Mouse (Mus musculus) stomach, embryonic 14.5 days (tissue): ENCODE data around the gene Ppan. TPM values are rescaled to one million over a fixed set of nuclear protein-coding genes. Genes with fewer than 3 reads are reported as not detected.
A peak's percentile ranks its signal among the peaks of the same experiment; 100 is the strongest.

Experiments used
- ATAC-seq: fragments of 200-750 bp; cut with Nextera tagmentation; 2 replicates; pipeline ENCODE4 v1.8.0; 2017; ENCODE audit warnings: low read depth, moderate TSS enrichment; ENCODE audit not compliant: insufficient number of reproducible peaks, insufficient read depth, low FRiP score
- H3K27ac ChIP-seq: fragments of 300-500 bp; sonication (generic); 2 replicates; pipeline ENCODE4 v1.5.1; 2014; ENCODE audit warnings: mild to moderate bottlenecking, low read length, moderate library complexity, mixed read lengths
- H3K27me3 ChIP-seq: fragments of 300-500 bp; sonication (generic); 2 replicates; pipeline ENCODE4 v1.6.1; 2014; ENCODE audit warnings: low read length, control low read depth, mixed read lengths; ENCODE audit not compliant: control insufficient read depth, insufficient read depth
- H3K36me3 ChIP-seq: fragments of 300-500 bp; sonication (generic); 2 replicates; pipeline ENCODE4 v1.6.1; 2014; ENCODE audit warnings: mild to moderate bottlenecking, control low read depth, low read length, moderate library complexity, mixed read lengths; ENCODE audit not compliant: control insufficient read depth, insufficient read depth
- H3K4me1 ChIP-seq: fragments of 300-500 bp; sonication (generic); 2 replicates; pipeline ENCODE4 v1.6.1; 2014; ENCODE audit warnings: low read length, control low read depth, mixed read lengths; ENCODE audit not compliant: control insufficient read depth, insufficient read depth
- H3K4me2 ChIP-seq: fragments of 300-500 bp; sonication (generic); replicated peaks from 2 replicates; pipeline ENCODE4 v1.6.1; 2014; ENCODE audit warnings: low read depth, low read length, control low read depth
- H3K4me3 ChIP-seq: fragments of 300-500 bp; sonication (generic); 2 replicates; pipeline ENCODE4 v1.5.1; 2014; ENCODE audit warnings: low read depth, low read length, control low read depth
- H3K9ac ChIP-seq: fragments of 300-500 bp; sonication (generic); replicated peaks from 2 replicates; pipeline ENCODE4 v1.6.1; 2014; ENCODE audit warnings: low read depth, mild to moderate bottlenecking, control low read depth, low read length, moderate library complexity, mixed read lengths
- H3K9me3 ChIP-seq: fragments of 300-500 bp; sonication (generic); 2 replicates; pipeline ENCODE4 v1.6.1; 2016; ENCODE audit warnings: low read depth, low read length, control low read depth; ENCODE audit not compliant: control insufficient read depth
- WGBS: fragments of 180-500 bp; shearing (Covaris S2); extraction: QIAGEN DNeasy Blood & Tissue Kit; methylation state at CpG from one replicate; pipeline ENCODE4 v1.1.7; 2014; 5-methylcytosine and 5-hydroxymethylcytosine counted together
- polyA plus RNA-seq: library from polyadenylated mRNA; unstranded; fragments of >200 nt; fragmentation: Nextera tagmentation; extraction: Ambion mirVana; gene quantifications from 2 replicates; pipeline ENCODE4 v1.2.1, GENCODE M21; 2014

Gene Ppan
- polyA plus RNA-seq, 1 experiment from 2014 or later, result 74.6 TPM

- 96% methylated on average over 9 of the region's 9 CpGs for WGBS
- Histone ChIP-seq H3K4me1 (peaks cover 6% of the 10 kb centered on the region; the same call in 1 of the 2 replicates), H3K27ac (no peak overlapping the region), H3K4me2 (no peak overlapping the region), H3K9me3 (no peaks in the 10 kb centered on the region), H3K36me3 (peaks cover 59% of the 10 kb centered on the region), H3K9ac (no peak overlapping the region), H3K4me3 (no peak overlapping the region), H3K27me3 (no peaks in the 10 kb centered on the region)
- ATAC-seq, result no peak
Measured at GRCm38 (mm10) chr9:20895382-20895781, 7.4 kb downstream of the Ppan start.

GRCm38 (mm10) chr9:20897736-20898510 lies 9.9 kb downstream of the Ppan start:
- 4% methylated on average over 36 of the region's 39 CpGs for WGBS
- peak overlapping the region; percentile 81 for H3K9ac ChIP-seq
- H3K4me3 ChIP-seq, result peak overlapping the region; percentile 82
- peaks cover 6% of the 10 kb centered on the region; the same call in 1 of the 2 replicates for H3K4me1 ChIP-seq
- H3K27ac ChIP-seq, result no peak overlapping the region
- H3K9me3 ChIP-seq, result no peaks in the 10 kb centered on the region
- peaks cover 34% of the 10 kb centered on the region for H3K36me3 ChIP-seq
- ATAC-seq, result peak; percentile 60
- peak overlapping the region; percentile 92 for H3K4me2 ChIP-seq
- no peaks in the 10 kb centered on the region for H3K27me3 ChIP-seq

GRCm38 (mm10) chr9:20898511-20899073 lies 10.6 kb downstream of the Ppan start, which contains the start of gene Eif3g:
Gene Eif3g (minus strand): TSS chr9:20898623.
- no peak within 1 kb of the TSS for H3K27ac ChIP-seq
- 5% methylated on average over 34 of the region's 34 CpGs for WGBS

GRCm38 (mm10) chr9:20901466-20902173 lies 13.6 kb downstream of the Ppan start:
- Histone ChIP-seq H3K27me3 (no peaks in the 10 kb centered on the region), H3K4me2 (no peak overlapping the region), H3K9ac (no peak overlapping the region), H3K9me3 (no peaks in the 10 kb centered on the region), H3K4me3 (no peak overlapping the region), H3K27ac (no peak overlapping the region), H3K36me3 (peaks cover 16% of the 10 kb centered on the region; the same call in 1 of the 2 replicates), H3K4me1 (peaks cover 6% of the 10 kb centered on the region; the same call in 1 of the 2 replicates)
- no peak for ATAC-seq
- WGBS, result 15% methylated on average over 13 of the region's 13 CpGs

More at GRCm38 (mm10) chr9:20898511-20899073, 10.6 kb downstream of the Ppan start, which contains the start of gene Eif3g:
- no peaks in the 10 kb centered on the region for H3K27me3 ChIP-seq
- peaks cover 30% of the 10 kb centered on the region for H3K36me3 ChIP-seq
- peak; percentile 85 for ATAC-seq
- peaks cover 6% of the 10 kb centered on the region; the same call in 1 of the 2 replicates for H3K4me1 ChIP-seq
- peak within 1 kb of the TSS; percentile 92 for H3K4me2 ChIP-seq
- H3K9me3 ChIP-seq, result no peaks in the 10 kb centered on the region
- H3K9ac ChIP-seq, result peak within 1 kb of the TSS; percentile 81
- H3K4me3 ChIP-seq, result peak within 1 kb of the TSS; percentile 82

- H3K9me3 ChIP-seq, result no peaks in the 10 kb centered on the region
- 24% methylated on average over 6 of the region's 6 CpGs for WGBS
- no peak for ATAC-seq
- peaks cover 17% of the 10 kb centered on the region; the same call in 1 of the 2 replicates for H3K36me3 ChIP-seq
- no peak overlapping the region for H3K27ac ChIP-seq
- no peaks in the 10 kb centered on the region for H3K27me3 ChIP-seq
- H3K9ac ChIP-seq, result no peak overlapping the region
- no peak overlapping the region for H3K4me2 ChIP-seq
- H3K4me1 ChIP-seq, result peaks cover 6% of the 10 kb centered on the region; the same call in 1 of the 2 replicates
- H3K4me3 ChIP-seq, result no peak overlapping the region
Measured at GRCm38 (mm10) chr9:20902174-20902491, 14.2 kb downstream of the Ppan start.

- ATAC-seq, result no peak
- Histone ChIP-seq H3K27ac (no peak overlapping the region), H3K9ac (no peak overlapping the region), H3K27me3 (no peaks in the 10 kb centered on the region), H3K9me3 (no peaks in the 10 kb centered on the region), H3K4me3 (no peak overlapping the region), H3K36me3 (peaks cover 93% of the 10 kb centered on the region), H3K4me1 (no peaks in the 10 kb centered on the region), H3K4me2 (no peak overlapping the region)
- 91% methylated on average over 9 of the region's 9 CpGs for WGBS
Measured at GRCm38 (mm10) chr9:20909948-20910347, 22.0 kb downstream of the Ppan start.

GRCm38 (mm10) chr9:20916160-20916559 lies 28.2 kb downstream of the Ppan start:
- ATAC-seq, result no peak
- WGBS, result 83% methylated on average over 4 of the region's 4 CpGs
- no peaks in the 10 kb centered on the region for H3K27me3 ChIP-seq
- no peak overlapping the region for H3K4me2 ChIP-seq
- H3K27ac ChIP-seq, result no peak overlapping the region
- no peak overlapping the region for H3K9ac ChIP-seq
- H3K9me3 ChIP-seq, result no peaks in the 10 kb centered on the region
- no peak overlapping the region for H3K4me3 ChIP-seq
- H3K36me3 ChIP-seq, result peaks cover 99% of the 10 kb centered on the region
- H3K4me1 ChIP-seq, result no peaks in the 10 kb centered on the region

GRCm38 (mm10) chr9:20923258-20923657 lies 35.3 kb downstream of the Ppan start:
- H3K4me2 ChIP-seq, result no peak overlapping the region

More at GRCm38 (mm10) chr9:20923258-20923657, 35.3 kb downstream of the Ppan start:
- no peaks in the 10 kb centered on the region for H3K9me3 ChIP-seq
- H3K9ac ChIP-seq, result no peak overlapping the region
- H3K27ac ChIP-seq, result no peak overlapping the region
- WGBS, result 90% methylated on average over 3 of the region's 3 CpGs
- H3K4me1 ChIP-seq, result no peaks in the 10 kb centered on the region
- H3K36me3 ChIP-seq, result peaks cover 94% of the 10 kb centered on the region
- ATAC-seq, result no peak
- H3K4me3 ChIP-seq, result no peak overlapping the region
- H3K27me3 ChIP-seq, result no peaks in the 10 kb centered on the region
